Mouse (Mus musculus) CH12.LX (cell line): ENCODE measurements around the gene Tnrc6b. TPM values are rescaled to one million over a fixed set of nuclear protein-coding genes. Genes with fewer than 3 reads are reported as not detected.
A peak's percentile ranks its signal among the peaks of the same experiment; 100 is the strongest.

Experiments used
- DNase-seq: peaks from one replicate; pipeline ENCODE4 v3.0.0-alpha.2; 2013; ENCODE audit errors: extremely low read depth
- H3K27ac ChIP-seq: 2 replicates; pipeline ENCODE4 v1.5.1; 2012; ENCODE audit warnings: low read depth, mild to moderate bottlenecking, control low read depth, moderate library complexity; ENCODE audit not compliant: insufficient read depth
- H3K27me3 ChIP-seq: replicated peaks from 2 replicates; pipeline ENCODE3; 2012; ENCODE audit warnings: inconsistent platforms
- H3K36me3 ChIP-seq, 2 experiments: replicated peaks in 1 of 2; 2 replicates each; pipeline versions ENCODE3 to v1.6.1; 2012; ENCODE audit warnings: inconsistent platforms in 1 of 2, low read length in 1 of 2, mild to moderate bottlenecking in 1 of 2, mixed read lengths in 1 of 2, moderate library complexity in 1 of 2; ENCODE audit not compliant: control insufficient read depth in 1 of 2, insufficient read depth in 1 of 2
- H3K4me1 ChIP-seq, 2 experiments: 2 replicates each; pipeline ENCODE4 v1.6.1; 2012; ENCODE audit warnings: inconsistent platforms in 1 of 2, moderate library complexity in 1 of 2; ENCODE audit not compliant: insufficient read depth in 2 of 2, control insufficient read depth in 1 of 2
- H3K4me2 ChIP-seq: 2 replicates; pipeline ENCODE4 v1.6.1; 2012; ENCODE audit warnings: low read depth, mild to moderate bottlenecking, control low read depth; ENCODE audit not compliant: poor library complexity, insufficient read depth, severe bottlenecking
- H3K4me3 ChIP-seq, 3 experiments: fragments of 150-350 bp in 1 of 3; sonication (generic) in 1 of 3; replicated peaks in 1 of 3; 2 replicates each; pipeline versions ENCODE3 to v1.5.1; 2011 to 2012; ENCODE audit warnings: low read depth in 2 of 3, low read length in 2 of 3, mild to moderate bottlenecking in 2 of 3, moderate library complexity in 2 of 3, control low read depth in 1 of 3, improper control_type of control experiment in 1 of 3, inconsistent platforms in 1 of 3, mixed read lengths in 1 of 3; ENCODE audit not compliant: poor library complexity in 1 of 3
- H3K79me2 ChIP-seq: replicated peaks from 2 replicates; pipeline ENCODE4 v1.6.1; 2012; ENCODE audit warnings: mild to moderate bottlenecking, moderate library complexity; ENCODE audit not compliant: control insufficient read depth, poor library complexity, insufficient read depth, severe bottlenecking; ENCODE audit errors: extremely low read depth
- H3K9ac ChIP-seq: 2 replicates; pipeline ENCODE4 v1.6.1; 2012; ENCODE audit warnings: low read depth, mild to moderate bottlenecking, control low read depth, moderate library complexity; ENCODE audit not compliant: insufficient read depth
- H3K9me3 ChIP-seq: replicated peaks from 2 replicates; pipeline ENCODE3; 2012; ENCODE audit warnings: low read length, inconsistent platforms, mixed read lengths
- BHLHE40 ChIP-seq: IDR thresholded peaks from 2 replicates; pipeline ENCODE4 v1.6.1; 2011; ENCODE audit warnings: mild to moderate bottlenecking, low read depth, low read length, improper control_type of control experiment
- HCFC1 ChIP-seq: IDR thresholded peaks from 2 replicates; pipeline ENCODE4 v1.6.1; 2012; ENCODE audit warnings: low read depth, mild to moderate bottlenecking, inconsistent platforms, low read length, improper control_type of control experiment
- KAT2A ChIP-seq: IDR thresholded peaks from 2 replicates; pipeline ENCODE4 v1.6.1; 2012; ENCODE audit warnings: low read length, improper control_type of control experiment, inconsistent platforms; ENCODE audit not compliant: insufficient replicate concordance
- MAZ ChIP-seq: IDR thresholded peaks from 2 replicates; pipeline ENCODE4 v1.6.1; 2012; ENCODE audit warnings: low read depth, mild to moderate bottlenecking, inconsistent platforms, low read length, improper control_type of control experiment, moderate library complexity
- MEF2A ChIP-seq: IDR thresholded peaks from 2 replicates; pipeline ENCODE4 v1.6.1; 2014; ENCODE audit warnings: low read depth, mild to moderate bottlenecking, inconsistent platforms, low read length, improper control_type of control experiment, borderline replicate concordance
- PAX5 ChIP-seq: IDR thresholded peaks from 2 replicates; pipeline ENCODE4 v1.6.1; 2012; ENCODE audit warnings: low read length, inconsistent platforms, mixed read lengths
- RAD21 ChIP-seq: IDR thresholded peaks from 2 replicates; pipeline ENCODE4 v1.6.1; 2011; ENCODE audit warnings: low read depth, mild to moderate bottlenecking, low read length, improper control_type of control experiment, moderate library complexity
- USF1 ChIP-seq: IDR thresholded peaks from 2 replicates; pipeline ENCODE4 v1.6.1; 2014; ENCODE audit warnings: low read depth, mild to moderate bottlenecking, inconsistent platforms, low read length, improper control_type of control experiment
- ZC3H11A ChIP-seq: IDR thresholded peaks from 2 replicates; pipeline ENCODE4 v1.6.1; 2012; ENCODE audit warnings: low read depth, mild to moderate bottlenecking, inconsistent platforms, low read length, improper control_type of control experiment
- ZNF384 ChIP-seq: IDR thresholded peaks from 2 replicates; pipeline ENCODE4 v1.6.1; 2012; ENCODE audit warnings: low read depth, low read length, improper control_type of control experiment, inconsistent platforms
- dilution Hi-C: fragments of 300-500 bp; cut with MboI; formaldehyde crosslinking; loops from 2 replicates; pipeline ENCODE4 v1.14.3; 2020; ENCODE audit warnings: low sequenced_read_pairs; ENCODE audit not compliant: extremely low pct_unique_long_range_greater_than_20kb, extremely low pct_ligation_motif_present
- in situ Hi-C: fragments of 300-500 bp; cut with MboI; formaldehyde crosslinking; loops from 3 replicates; pipeline ENCODE4 v1.14.3; 2019; ENCODE audit warnings: low sequenced_read_pairs, low pct_ligation_motif_present, low pct_unique_long_range_greater_than_20kb, mixed read lengths
- polyA plus RNA-seq: library from polyadenylated mRNA; unstranded; fragments of >175 nt; gene quantifications from 2 replicates; pipeline ENCODE4 v1.2.1, GENCODE M21; 2012; ENCODE audit warnings: low read depth; ENCODE audit not compliant: insufficient read length
- total RNA-seq, 2 experiments: library from RNA; depleted of rRNA; stranded (reverse); fragments of 300-350 nt in 1 of 2; fragments of >200 nt in 1 of 2; gene quantifications; 2 replicates each; pipeline ENCODE4 v1.2.3; 2012 to 2014

The Tnrc6b gene
- total and polyA plus RNA-seq, 3 experiments, result 6.0 to 17.1 (median 16.1) TPM

GRCm38 (mm10) chr15:80664444-80664843 is 46.7 kb upstream of the Tnrc6b start:
- dilution Hi-C loops, result no loop called here
- Histone ChIP-seq H3K4me3 (no peak overlapping the region), H3K27me3 (peaks cover 4% of the 10 kb centered on the region), H3K36me3 (no peaks in the 10 kb centered on the region)
- TF ChIP-seq MAZ (no peak), ZNF384 (no peak), ZC3H11A (no peak), HCFC1 (no peak)
- TF ChIP-seq, all 38 proteins: peak for 0
- no peak overlapping the region for H3K27ac ChIP-seq
- H3K4me2 ChIP-seq, result no peak overlapping the region
- no peak overlapping the region for H3K9ac ChIP-seq
- H3K4me1 ChIP-seq, result 0 out of 4 replicates have a peak, but pooled peaks cover 0 to 2% of the 10 kb centered on the region in 2 experiments
- peaks cover 2% of the 10 kb centered on the region for H3K9me3 ChIP-seq
- no peaks in the 10 kb centered on the region for H3K79me2 ChIP-seq
- DNase-seq, result no peak
- in situ Hi-C loops, result no loop called here

GRCm38 (mm10) chr15:80671295-80672252 is 39.5 kb upstream of the Tnrc6b start, which contains the start of gene Fam83f:
Gene Fam83f (plus strand): TSS chr15:80671847.
- H3K27ac ChIP-seq, result no peak within 1 kb of the TSS
- TF ChIP-seq KAT2A (no peak), RAD21 (no peak), MEF2A (no peak), BHLHE40 (peak; percentile 40; the same call in 1 of the 2 replicates)
- TF ChIP-seq, all 38 proteins: peak for 1
- Histone ChIP-seq H3K9ac (no peak within 1 kb of the TSS), H3K9me3 (peaks cover 10% of the 10 kb centered on the region), H3K27me3 (no peaks in the 10 kb centered on the region), H3K79me2 (no peaks in the 10 kb centered on the region), H3K36me3 (no peaks in the 10 kb centered on the region), H3K4me3 (no peak within 1 kb of the TSS), H3K4me1 (peaks cover 5 to 26% of the 10 kb centered on the region in 2 experiments), H3K4me2 (no peak within 1 kb of the TSS)
- DNase-seq, result no peak
- in situ Hi-C loops (no loop called here), dilution Hi-C loops (no loop called here)

- Histone ChIP-seq H3K27ac (no peak overlapping the region), H3K36me3 (no peaks in the 10 kb centered on the region), H3K9me3 (peaks cover 7% of the 10 kb centered on the region), H3K27me3 (no peaks in the 10 kb centered on the region), H3K4me2 (no peak overlapping the region), H3K4me3 (no peak overlapping the region), H3K79me2 (no peaks in the 10 kb centered on the region), H3K4me1 (peaks cover 7 to 39% of the 10 kb centered on the region in 2 experiments), H3K9ac (no peak overlapping the region)
- no peak for DNase-seq
- in situ Hi-C loops (no loop called here), dilution Hi-C loops (no loop called here)
- TF ChIP-seq PAX5, result no peak
- no peak for TF ChIP-seq USF1
Observed at GRCm38 (mm10) chr15:80672810-80673209, 38.3 kb upstream of the Tnrc6b start.
